Mouse (Mus musculus) liver, embryonic 11.5 days (tissue): ENCODE measurements at regions not wholly inside any gene's neighbourhood (a gene's known extent, or its start where the extent isn't known, plus 50 kb on each side); places are given as distances from the start of the nearest gene placed in this dataset.

Experiments
- ATAC-seq: fragments of 200-750 bp; cut with Nextera tagmentation; replicated peaks from 2 replicates; pipeline ENCODE4 v1.8.0; 2017; ENCODE audit warnings: moderate number of reproducible peaks, mild to moderate bottlenecking, moderate TSS enrichment, moderate library complexity; ENCODE audit not compliant: low FRiP score
- DNase-seq: peaks from one replicate; pipeline ENCODE4 v3.0.0-alpha.2; 2017; ENCODE audit warnings: low spot score
- H3K27ac ChIP-seq: fragments of 300-500 bp; sonication (generic); 2 replicates; pipeline ENCODE4 v1.5.1; 2014; ENCODE audit warnings: mild to moderate bottlenecking, low read depth, low read length, control low read depth
- H3K27me3 ChIP-seq: fragments of 300-500 bp; sonication (generic); replicated peaks from 2 replicates; pipeline ENCODE4 v1.6.1; 2014; ENCODE audit warnings: low read length, mixed read lengths; ENCODE audit not compliant: control insufficient read depth, insufficient read depth
- H3K36me3 ChIP-seq: fragments of 300-500 bp; sonication (generic); 2 replicates; pipeline ENCODE4 v1.6.1; 2014; ENCODE audit warnings: mild to moderate bottlenecking, low read length, moderate library complexity, mixed read lengths; ENCODE audit not compliant: control insufficient read depth, insufficient read depth
- H3K4me1 ChIP-seq: fragments of 300-500 bp; sonication (generic); replicated peaks from 2 replicates; pipeline ENCODE4 v1.6.1; 2014; ENCODE audit warnings: low read length, mixed read lengths; ENCODE audit not compliant: control insufficient read depth, insufficient read depth
- H3K4me2 ChIP-seq: fragments of 300-500 bp; sonication (generic); 2 replicates; pipeline ENCODE4 v1.6.1; 2014; ENCODE audit warnings: mild to moderate bottlenecking, control low read depth, moderate library complexity
- H3K4me3 ChIP-seq: fragments of 300-500 bp; sonication (generic); 2 replicates; pipeline ENCODE4 v1.5.1; 2014; ENCODE audit warnings: low read depth, low read length, control low read depth
- H3K9ac ChIP-seq: fragments of 300-500 bp; sonication (generic); 2 replicates; pipeline ENCODE4 v1.6.1; 2014; ENCODE audit warnings: low read depth, low read length, control low read depth
- H3K9me3 ChIP-seq: fragments of 300-500 bp; sonication (generic); 2 replicates; pipeline ENCODE4 v1.6.1; 2016; ENCODE audit warnings: low read length, inconsistent platforms, mixed read lengths; ENCODE audit not compliant: control insufficient read depth
- WGBS: fragments of 180-500 bp; shearing (Covaris S2); extraction: QIAGEN DNeasy Blood & Tissue Kit; methylation state at CpG from one replicate; pipeline ENCODE4 v1.1.7; 2014; 5-methylcytosine and 5-hydroxymethylcytosine counted together

DNA sequence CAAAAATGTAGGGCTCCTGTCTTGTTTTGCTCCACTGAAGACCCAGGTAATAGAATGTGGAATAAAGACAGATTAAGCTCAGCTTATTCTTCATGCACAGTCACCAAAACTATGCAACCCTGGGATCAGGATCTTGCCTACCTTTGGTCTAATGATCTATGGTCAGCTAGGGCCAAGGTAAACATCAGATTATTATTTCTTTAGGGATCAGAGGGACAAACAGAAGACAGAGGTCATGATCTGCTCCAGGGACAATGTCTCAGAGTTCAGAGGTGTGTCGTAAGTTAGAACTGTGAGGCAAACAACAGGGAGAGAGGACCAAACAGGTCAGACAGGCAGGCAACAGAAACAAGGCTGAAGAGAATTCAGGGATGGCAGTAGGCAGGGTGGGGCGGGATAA, 158.8 kb upstream of the Nr2f2 start:
- Histone ChIP-seq H3K4me3 (no peak overlapping the region), H3K4me2 (no peak overlapping the region), H3K4me1 (no peaks in the 10 kb centered on the region), H3K9me3 (no peaks in the 10 kb centered on the region), H3K27ac (no peak overlapping the region), H3K36me3 (no peaks in the 10 kb centered on the region), H3K27me3 (no peaks in the 10 kb centered on the region), H3K9ac (no peak overlapping the region)
- no peak for ATAC-seq
- WGBS = 79% methylated on average over 2 of the region's 2 CpGs
- DNase-seq = no peak

GRCm38 (mm10) chr7:70524744-70525143, 158.2 kb upstream of the Nr2f2 start:
- WGBS = 83% methylated on average over 9 of the region's 9 CpGs
- Histone ChIP-seq H3K27me3 (no peaks in the 10 kb centered on the region), H3K36me3 (no peaks in the 10 kb centered on the region), H3K9ac (no peak overlapping the region), H3K4me2 (no peak overlapping the region), H3K4me3 (no peak overlapping the region), H3K27ac (no peak overlapping the region), H3K9me3 (no peaks in the 10 kb centered on the region), H3K4me1 (no peaks in the 10 kb centered on the region)
- no peak for ATAC-seq
- no peak for DNase-seq

GRCm38 (mm10) chr7:70524251-70524650, 157.7 kb upstream of the Nr2f2 start:
- no peak overlapping the region for H3K9ac ChIP-seq
- no peak overlapping the region for H3K4me3 ChIP-seq
- H3K4me2 ChIP-seq = no peak overlapping the region
- H3K4me1 ChIP-seq = no peaks in the 10 kb centered on the region
- no peaks in the 10 kb centered on the region for H3K9me3 ChIP-seq
- 92% methylated on average over 4 of the region's 4 CpGs for WGBS
- H3K36me3 ChIP-seq = no peaks in the 10 kb centered on the region
- H3K27ac ChIP-seq = no peak overlapping the region
- no peaks in the 10 kb centered on the region for H3K27me3 ChIP-seq
- DNase-seq (no peak), ATAC-seq (no peak)

DNA sequence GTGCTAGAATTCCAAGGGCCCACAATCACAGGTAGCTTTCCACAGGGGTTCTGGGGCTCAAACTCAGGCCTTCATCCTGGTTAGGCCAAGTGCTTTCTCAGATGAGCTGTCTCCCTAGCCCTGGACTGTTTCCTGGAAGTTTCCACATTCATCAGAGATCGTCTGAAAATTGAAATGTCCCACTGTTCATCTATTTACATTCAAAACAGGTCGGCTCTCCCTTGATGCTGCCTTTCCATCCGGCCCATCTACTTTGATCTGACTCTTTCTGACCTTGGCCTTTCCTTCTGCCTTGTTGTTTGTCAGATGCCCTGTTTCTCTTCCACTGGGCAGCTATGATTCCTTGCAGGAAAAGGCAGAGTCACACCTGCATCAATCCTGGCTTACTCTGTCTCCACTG, 150.2 kb upstream of the Nr2f2 start:
- Histone ChIP-seq H3K4me1 (0 out of 2 replicates have a peak, but pooled peaks cover 2% of the 10 kb centered on the region), H3K36me3 (no peaks in the 10 kb centered on the region), H3K9me3 (no peaks in the 10 kb centered on the region), H3K4me3 (no peak overlapping the region), H3K27me3 (no peaks in the 10 kb centered on the region), H3K9ac (no peak overlapping the region), H3K4me2 (no peak overlapping the region), H3K27ac (no peak overlapping the region)
- DNase-seq (no peak), ATAC-seq (no peak)
- WGBS = 38% methylated on average over 3 of the region's 3 CpGs

DNA sequence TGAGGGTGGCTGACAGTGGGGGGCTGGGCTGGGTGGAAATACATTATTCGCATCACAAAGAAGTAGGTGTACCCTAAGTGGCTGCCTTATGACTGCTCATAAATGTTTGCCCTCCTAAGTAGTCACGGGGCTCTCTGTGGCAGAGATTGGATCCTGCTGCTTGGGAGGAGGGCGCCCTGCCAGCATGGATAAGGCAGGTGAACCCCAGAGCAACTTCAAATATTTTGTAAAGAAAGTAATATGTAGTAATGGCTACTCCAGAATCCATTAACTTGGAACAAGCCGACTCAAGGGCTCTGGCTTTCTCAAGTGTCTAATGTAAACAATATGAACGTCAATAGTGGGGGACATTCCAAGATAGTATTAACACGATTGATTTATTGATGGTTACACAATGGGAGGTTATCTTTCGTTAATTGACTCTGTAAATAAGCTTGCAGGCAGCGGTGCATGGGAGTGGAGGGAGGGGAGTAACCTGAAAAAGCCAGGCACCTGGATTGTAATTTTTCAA, 148.9 kb upstream of the Nr2f2 start:
- H3K9ac ChIP-seq = no peak overlapping the region
- H3K4me1 ChIP-seq = 0 out of 2 replicates have a peak, but pooled peaks cover 2% of the 10 kb centered on the region
- whole genome bisulfite sequencing = 19% methylated on average over 8 of the region's 8 CpGs
- 0 out of 2 replicates have a peak overlapping the region, but pooled peaks have one; percentile 13 for H3K27ac ChIP-seq
- DNase-seq (no peak), ATAC-seq (no peak)
- H3K4me3 ChIP-seq = no peak overlapping the region
- no peaks in the 10 kb centered on the region for H3K27me3 ChIP-seq
- no peaks in the 10 kb centered on the region for H3K36me3 ChIP-seq
- no peaks in the 10 kb centered on the region for H3K9me3 ChIP-seq
- H3K4me2 ChIP-seq = no peak overlapping the region

DNA sequence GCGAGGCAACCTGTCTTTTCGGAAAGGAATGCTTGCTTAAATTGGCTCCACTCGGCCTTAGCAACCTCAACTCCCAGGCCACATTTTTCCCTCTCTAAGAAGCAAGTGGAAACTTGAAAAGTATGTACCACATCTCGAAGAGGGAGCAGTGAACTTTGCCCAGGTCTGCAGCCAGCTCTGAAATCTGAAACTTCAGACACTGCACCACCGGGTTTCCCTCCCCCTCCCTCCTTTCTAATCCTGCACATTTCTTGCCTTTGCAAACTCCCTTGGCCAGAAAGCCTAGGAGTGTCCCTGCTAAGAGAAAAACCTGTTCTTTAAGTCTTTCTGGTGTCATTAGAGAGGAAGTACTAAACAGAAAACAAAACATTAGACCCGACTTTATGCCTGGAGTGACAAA, 148.1 kb upstream of the Nr2f2 start:
- no peak overlapping the region for H3K4me3 ChIP-seq
- H3K4me1 ChIP-seq = 0 out of 2 replicates have a peak, but pooled peaks cover 2% of the 10 kb centered on the region
- H3K4me2 ChIP-seq = no peak overlapping the region
- DNase-seq (no peak), ATAC-seq (no peak)
- H3K27ac ChIP-seq = no peak overlapping the region
- 15% methylated on average over 6 of the region's 6 CpGs for WGBS
- no peaks in the 10 kb centered on the region for H3K36me3 ChIP-seq
- no peaks in the 10 kb centered on the region for H3K9me3 ChIP-seq
- no peaks in the 10 kb centered on the region for H3K27me3 ChIP-seq
- H3K9ac ChIP-seq = no peak overlapping the region

DNA sequence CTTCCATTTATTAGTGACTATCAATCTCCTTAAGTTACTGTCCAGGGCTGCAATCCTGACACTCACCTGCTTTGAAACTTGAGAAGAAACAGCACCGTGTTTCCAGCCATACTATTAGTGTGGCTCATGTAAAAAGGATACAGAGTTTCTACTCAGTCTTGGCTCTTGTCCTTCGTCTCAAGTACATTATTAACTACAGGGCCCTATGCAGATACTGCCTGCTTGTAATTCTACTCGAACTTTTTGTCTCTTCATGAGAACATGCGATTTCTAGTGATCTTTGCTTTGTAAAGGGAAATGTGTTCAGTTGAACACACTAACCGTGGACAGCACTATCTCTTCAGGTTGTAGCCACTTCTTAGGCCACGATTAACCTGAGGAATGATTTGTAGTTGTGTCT, 145.8 kb upstream of the Nr2f2 start:
- H3K4me3 ChIP-seq = no peak overlapping the region
- H3K4me1 ChIP-seq = 0 out of 2 replicates have a peak, but pooled peaks cover 2% of the 10 kb centered on the region
- H3K9ac ChIP-seq = no peak overlapping the region
- H3K4me2 ChIP-seq = no peak overlapping the region
- whole genome bisulfite sequencing = 67% methylated on average over 6 of the region's 6 CpGs
- H3K27me3 ChIP-seq = no peaks in the 10 kb centered on the region
- no peak overlapping the region for H3K27ac ChIP-seq
- H3K36me3 ChIP-seq = no peaks in the 10 kb centered on the region
- ATAC-seq (no peak), DNase-seq (no peak)
- H3K9me3 ChIP-seq = no peaks in the 10 kb centered on the region

GRCm38 (mm10) chr7:70505671-70506181, 139.2 kb upstream of the Nr2f2 start:
- DNase-seq = no peak
- Histone ChIP-seq H3K36me3 (no peaks in the 10 kb centered on the region), H3K9ac (no peak overlapping the region), H3K4me1 (peaks cover 15% of the 10 kb centered on the region), H3K4me2 (no peak overlapping the region), H3K27ac (no peak overlapping the region), H3K4me3 (no peak overlapping the region), H3K27me3 (no peaks in the 10 kb centered on the region), H3K9me3 (no peaks in the 10 kb centered on the region)
- WGBS = 22% methylated on average over 7 of the region's 7 CpGs
- ATAC-seq = no peak

DNA sequence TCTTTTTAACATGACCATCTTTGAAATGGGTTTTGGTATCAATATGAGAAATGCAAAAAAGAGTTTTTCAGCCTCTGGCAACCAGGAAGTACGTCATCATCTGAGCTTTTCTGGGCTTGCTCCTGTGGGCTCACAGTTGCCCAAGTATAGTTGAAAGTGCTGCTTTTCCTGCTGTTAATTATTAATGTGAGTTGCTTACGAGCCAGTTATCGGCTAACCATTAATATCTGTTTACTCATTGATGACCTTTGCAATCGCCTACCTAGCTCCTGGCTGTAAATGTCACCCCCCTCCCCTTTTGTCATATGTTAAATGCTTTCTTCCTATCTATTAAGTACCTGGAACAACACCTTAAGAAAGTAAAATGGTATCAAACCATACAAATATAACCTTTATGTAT, 135.3 kb upstream of the Nr2f2 start:
- H3K4me2 ChIP-seq = no peak overlapping the region
- H3K9ac ChIP-seq = no peak overlapping the region
- H3K9me3 ChIP-seq = no peaks in the 10 kb centered on the region
- no peak overlapping the region for H3K4me3 ChIP-seq
- WGBS = 71% methylated on average over 4 of the region's 4 CpGs
- no peaks in the 10 kb centered on the region for H3K36me3 ChIP-seq
- H3K4me1 ChIP-seq = peaks cover 15% of the 10 kb centered on the region
- no peaks in the 10 kb centered on the region for H3K27me3 ChIP-seq
- no peak overlapping the region for H3K27ac ChIP-seq
- ATAC-seq = no peak
- DNase-seq = no peak
